Mouse (Mus musculus): ENCODE measurements around the gene Efna1. TPM values are rescaled to one million over a fixed set of nuclear protein-coding genes. Genes with fewer than 3 reads are reported as not detected.

Gene Efna1
- 42.4 and 47.7 TPM in 2 replicates for polyA plus RNA-seq (2014; fragmentation: Nextera tagmentation; extraction: Ambion mirVana)

- peak; percentile 74 for DNase-seq (ENCODE audit: low spot score)
- H3K9me3 ChIP-seq (ENCODE audit: control insufficient read depth, low read length): no peaks in the 10 kb centered on the region
- H3K4me1 ChIP-seq (ENCODE audit: control insufficient read depth, insufficient read depth, low read length): peaks cover 44% of the 10 kb centered on the region
- WGBS: under 1% methylated on average over 52 of the region's 52 CpGs
- H3K36me3 ChIP-seq (ENCODE audit: control insufficient read depth, insufficient read depth, low read length): no peaks in the 10 kb centered on the region
- H3K4me2 ChIP-seq (ENCODE audit: low read depth, severe bottlenecking): peak within 1 kb of the TSS; percentile 95
- H3K27me3 ChIP-seq (ENCODE audit: control insufficient read depth, insufficient read depth, low read length): 0 out of 2 replicates have a peak, but pooled peaks cover 6% of the 10 kb centered on the region
- H3K4me3 ChIP-seq (ENCODE audit: low read depth, low read length): peak within 1 kb of the TSS; percentile 57
- H3K27ac ChIP-seq (replicated peaks; ENCODE audit: low read depth, low read length): peak within 1 kb of the TSS; percentile 62
- peak within 1 kb of the TSS; percentile 65 for H3K9ac ChIP-seq (ENCODE audit: low read length)
- peak; percentile 56 for ATAC-seq (ENCODE audit: insufficient number of reproducible peaks, low FRiP score, low TSS enrichment, low read depth)
Observed at GRCm38 (mm10) chr3:89280606-89281511, at the start of gene Efna1. TSS of gene Efna1 (minus strand) at chr3:89281142.

DNA sequence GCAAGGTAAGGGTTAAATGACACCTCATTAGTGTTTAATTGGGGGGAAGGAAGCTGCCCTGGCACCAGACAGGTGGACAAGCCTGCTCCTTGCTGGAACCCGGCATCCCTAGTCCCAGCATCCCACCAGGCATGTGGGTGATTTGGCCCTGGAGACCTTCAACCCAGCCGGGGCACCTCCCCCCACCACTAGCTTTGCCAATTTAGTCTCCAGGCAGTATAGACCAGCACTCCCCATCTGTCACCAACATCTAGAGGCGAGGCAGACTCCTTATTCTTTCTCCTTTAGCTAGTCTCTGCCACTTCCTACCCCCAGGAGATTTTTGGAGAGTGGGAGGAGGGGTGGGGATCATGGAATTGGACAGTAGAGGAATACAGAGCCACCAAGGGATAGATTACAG, 49.4 kb upstream of the Efna1 start:
- Histone ChIP-seq H3K9ac (ENCODE audit: low read length) (no peak overlapping the region), H3K27ac (replicated peaks; ENCODE audit: low read depth, low read length) (no peak overlapping the region), H3K36me3 (ENCODE audit: control insufficient read depth, insufficient read depth, low read length) (peaks cover 7% of the 10 kb centered on the region), H3K4me3 (ENCODE audit: low read depth, low read length) (no peak overlapping the region), H3K4me1 (ENCODE audit: control insufficient read depth, insufficient read depth, low read length) (peaks cover 21% of the 10 kb centered on the region), H3K9me3 (ENCODE audit: control insufficient read depth, low read length) (no peaks in the 10 kb centered on the region), H3K27me3 (ENCODE audit: control insufficient read depth, insufficient read depth, low read length) (no peaks in the 10 kb centered on the region), H3K4me2 (ENCODE audit: low read depth, severe bottlenecking) (no peak overlapping the region)
- ATAC-seq (ENCODE audit: insufficient number of reproducible peaks, low FRiP score, low TSS enrichment, low read depth) (no peak), DNase-seq (ENCODE audit: low spot score) (no peak)
- 40% methylated on average over 3 of the region's 3 CpGs for WGBS

GRCm38 (mm10) chr3:89328623-89329022, 47.7 kb upstream of the Efna1 start:
- no peaks in the 10 kb centered on the region for H3K27me3 ChIP-seq (ENCODE audit: control insufficient read depth, insufficient read depth, low read length)
- WGBS: 16% methylated on average over 4 of the region's 4 CpGs
- H3K9me3 ChIP-seq (ENCODE audit: control insufficient read depth, low read length): no peaks in the 10 kb centered on the region
- H3K4me3 ChIP-seq (ENCODE audit: low read depth, low read length): no peak overlapping the region
- DNase-seq (ENCODE audit: low spot score): no peak
- H3K4me1 ChIP-seq (ENCODE audit: control insufficient read depth, insufficient read depth, low read length): peaks cover 19% of the 10 kb centered on the region
- H3K36me3 ChIP-seq (ENCODE audit: control insufficient read depth, insufficient read depth, low read length): peaks cover 3% of the 10 kb centered on the region; the same call in 1 of the 2 replicates
- no peak overlapping the region for H3K4me2 ChIP-seq (ENCODE audit: low read depth, severe bottlenecking)
- no peak overlapping the region for H3K9ac ChIP-seq (ENCODE audit: low read length)
- H3K27ac ChIP-seq (replicated peaks; ENCODE audit: low read depth, low read length): no peak overlapping the region
- ATAC-seq (ENCODE audit: insufficient number of reproducible peaks, low FRiP score, low TSS enrichment, low read depth): no peak

GRCm38 (mm10) chr3:89327371-89327870, 46.5 kb upstream of the Efna1 start:
- H3K9ac ChIP-seq (ENCODE audit: low read length): no peak overlapping the region
- H3K4me1 ChIP-seq (ENCODE audit: control insufficient read depth, insufficient read depth, low read length): peaks cover 13% of the 10 kb centered on the region; the same call in 1 of the 2 replicates
- no peak for DNase-seq (ENCODE audit: low spot score)

GRCm38 (mm10) chr3:89325882-89326281, 44.9 kb upstream of the Efna1 start:
- H3K4me3 ChIP-seq (ENCODE audit: low read depth, low read length): no peak overlapping the region
- peaks cover 19% of the 10 kb centered on the region for H3K4me1 ChIP-seq (ENCODE audit: control insufficient read depth, insufficient read depth, low read length)
- no peak overlapping the region for H3K4me2 ChIP-seq (ENCODE audit: low read depth, severe bottlenecking)
- H3K27ac ChIP-seq (replicated peaks; ENCODE audit: low read depth, low read length): no peak overlapping the region
- 96% methylated on average over 8 of the region's 8 CpGs for WGBS
- H3K9ac ChIP-seq (ENCODE audit: low read length): no peak overlapping the region
- H3K36me3 ChIP-seq (ENCODE audit: control insufficient read depth, insufficient read depth, low read length): no peaks in the 10 kb centered on the region
- ATAC-seq (ENCODE audit: insufficient number of reproducible peaks, low FRiP score, low TSS enrichment, low read depth) (no peak), DNase-seq (ENCODE audit: low spot score) (no peak)
- peaks cover 8% of the 10 kb centered on the region for H3K27me3 ChIP-seq (ENCODE audit: control insufficient read depth, insufficient read depth, low read length)
- no peaks in the 10 kb centered on the region for H3K9me3 ChIP-seq (ENCODE audit: control insufficient read depth, low read length)

More at GRCm38 (mm10) chr3:89327371-89327870, 46.5 kb upstream of the Efna1 start:
- H3K9me3 ChIP-seq (ENCODE audit: control insufficient read depth, low read length): no peaks in the 10 kb centered on the region
- H3K4me2 ChIP-seq (ENCODE audit: low read depth, severe bottlenecking): no peak overlapping the region
- no peak overlapping the region for H3K27ac ChIP-seq (replicated peaks; ENCODE audit: low read depth, low read length)
- 30% methylated on average over 9 of the region's 9 CpGs for WGBS
- H3K27me3 ChIP-seq (ENCODE audit: control insufficient read depth, insufficient read depth, low read length): no peaks in the 10 kb centered on the region
- no peak for ATAC-seq (ENCODE audit: insufficient number of reproducible peaks, low FRiP score, low TSS enrichment, low read depth)
- no peaks in the 10 kb centered on the region for H3K36me3 ChIP-seq (ENCODE audit: control insufficient read depth, insufficient read depth, low read length)
- no peak overlapping the region for H3K4me3 ChIP-seq (ENCODE audit: low read depth, low read length)

GRCm38 (mm10) chr3:89322514-89323165, 41.7 kb upstream of the Efna1 start, which contains the start of gene Efna3:
TSS of gene Efna3 (minus strand) at chr3:89322965.
- Histone ChIP-seq H3K4me1 (ENCODE audit: control insufficient read depth, insufficient read depth, low read length) (peaks cover 39% of the 10 kb centered on the region), H3K27ac (replicated peaks; ENCODE audit: low read depth, low read length) (no peak within 1 kb of the TSS), H3K9me3 (ENCODE audit: control insufficient read depth, low read length) (no peaks in the 10 kb centered on the region), H3K27me3 (ENCODE audit: control insufficient read depth, insufficient read depth, low read length) (peaks cover 32% of the 10 kb centered on the region), H3K9ac (ENCODE audit: low read length) (peak within 1 kb of the TSS; percentile 80), H3K4me2 (ENCODE audit: low read depth, severe bottlenecking) (peak within 1 kb of the TSS; percentile 98), H3K36me3 (ENCODE audit: control insufficient read depth, insufficient read depth, low read length) (no peaks in the 10 kb centered on the region), H3K4me3 (ENCODE audit: low read depth, low read length) (peak within 1 kb of the TSS; percentile 70)
- DNase-seq (ENCODE audit: low spot score) (peak; percentile 90), ATAC-seq (ENCODE audit: insufficient number of reproducible peaks, low FRiP score, low TSS enrichment, low read depth) (peak; percentile 31)
- under 1% methylated on average over 41 of the region's 53 CpGs for WGBS

- ATAC-seq (ENCODE audit: insufficient number of reproducible peaks, low FRiP score, low TSS enrichment, low read depth) (no peak), DNase-seq (ENCODE audit: low spot score) (no peak)
- Histone ChIP-seq H3K4me3 (ENCODE audit: low read depth, low read length) (peak overlapping the region; percentile 70), H3K9me3 (ENCODE audit: control insufficient read depth, low read length) (no peaks in the 10 kb centered on the region), H3K9ac (ENCODE audit: low read length) (peak overlapping the region; percentile 80), H3K27me3 (ENCODE audit: control insufficient read depth, insufficient read depth, low read length) (peaks cover 32% of the 10 kb centered on the region), H3K4me1 (ENCODE audit: control insufficient read depth, insufficient read depth, low read length) (peaks cover 38% of the 10 kb centered on the region), H3K27ac (replicated peaks; ENCODE audit: low read depth, low read length) (no peak overlapping the region), H3K36me3 (ENCODE audit: control insufficient read depth, insufficient read depth, low read length) (no peaks in the 10 kb centered on the region), H3K4me2 (ENCODE audit: low read depth, severe bottlenecking) (peak overlapping the region; percentile 98)
- under 1% methylated on average over 14 of the region's 14 CpGs for WGBS
Observed at GRCm38 (mm10) chr3:89322131-89322500, 41.2 kb upstream of the Efna1 start.

All from limb, embryonic 11.5 days (tissue).